21 mouse cellular contexts compared by ENCODE assay signal in genomic region chr11:23185211-23185610, GRCm38 (mm10).
DNase-seq lines count a peak whose midpoint lies in the region; ATAC-seq and TF ChIP-seq lines count a peak whose summit lies in the region.
"Had no signal": no experiment of that assay in that cellular context is flagged by ENCODE, and none has a peak within 500 bp of the region (broad histone marks: within the 10 kb centered on the region; RNA-seq: fewer than 3 reads in every experiment).

No protein-coding gene starts in this region.

- H3K9me3 ChIP-seq in liver, postnatal 0 days (ENCODE audit: low read length), result peaks cover 3% of the 10 kb centered on the region; the same call in 1 of the 2 replicates
- peaks cover 6% of the 10 kb centered on the region for H3K9me3 ChIP-seq in liver, embryonic 12.5 days (replicated peaks)
- H3K9me3 ChIP-seq: neural tube, embryonic 13.5 days had no signal

- no peak for ATAC-seq in liver, postnatal 0 days
- no peak for ATAC-seq in liver, embryonic 12.5 days
- ATAC-seq in cerebellum, adult (ENCODE audit: insufficient number of reproducible peaks, low FRiP score, low TSS enrichment), result no peak

- WGBS in liver, postnatal 0 days (ENCODE audit: insufficient replicate concordance), result 87% methylated on average over 2 of the region's 2 CpGs
- 87% methylated on average over 2 of the region's 2 CpGs for WGBS in liver, embryonic 12.5 days (ENCODE audit: insufficient replicate concordance)

- H3K9ac ChIP-seq in liver, postnatal 0 days (replicated peaks), result no peak overlapping the region
- H3K9ac ChIP-seq in liver, embryonic 12.5 days, result no peak overlapping the region
- H3K9ac ChIP-seq: embryonic facial prominence, embryonic 15.5 days; hindbrain, embryonic 13.5 days; neural tube, embryonic 13.5 days had no signal

- no peak overlapping the region for H3K4me3 ChIP-seq in gastrocnemius, adult 2 months
- H3K4me3 ChIP-seq in liver, postnatal 0 days (ENCODE audit: low read depth, low read length), result no peak overlapping the region
- no peak overlapping the region for H3K4me3 ChIP-seq in liver, embryonic 12.5 days
- H3K4me3 ChIP-seq: embryonic facial prominence, embryonic 15.5 days; forebrain, embryonic 10.5 days; heart, embryonic 10.5 days; hindbrain, embryonic 13.5 days; megakaryocyte, embryonic 14.5 days; neural tube, embryonic 13.5 days had no signal

- H3K27me3 ChIP-seq in liver, postnatal 0 days (ENCODE audit: insufficient read depth, low read length), result no peaks in the 10 kb centered on the region
- no peaks in the 10 kb centered on the region for H3K27me3 ChIP-seq in liver, embryonic 12.5 days (replicated peaks)
- H3K27me3 ChIP-seq in splenic B cell, adult 2 months (ENCODE audit: control insufficient read depth, insufficient read depth, low read length, poor library complexity, severe bottlenecking), result no peaks in the 10 kb centered on the region
- H3K27me3 ChIP-seq: embryonic facial prominence, embryonic 15.5 days; hindbrain, embryonic 13.5 days; megakaryocyte, embryonic 14.5 days; neural tube, embryonic 13.5 days had no signal

- intact Hi-C loops in gastrocnemius, adult 2 months (cut with DNase I), result no loop called here

- H3K4me2 ChIP-seq in liver, postnatal 0 days (ENCODE audit: low read depth, low read length), result no peak overlapping the region
- H3K4me2 ChIP-seq in liver, embryonic 12.5 days, result no peak overlapping the region
- H3K4me2 ChIP-seq: embryonic facial prominence, embryonic 15.5 days; hindbrain, embryonic 13.5 days; neural tube, embryonic 13.5 days had no signal

- H3K4me1 ChIP-seq in liver, postnatal 0 days (ENCODE audit: insufficient read depth), result no peaks in the 10 kb centered on the region
- H3K4me1 ChIP-seq in liver, embryonic 12.5 days, result no peaks in the 10 kb centered on the region
- H3K4me1 ChIP-seq: embryonic facial prominence, embryonic 15.5 days; forebrain, embryonic 10.5 days; heart, embryonic 10.5 days; hindbrain, embryonic 13.5 days; megakaryocyte, embryonic 14.5 days; neural tube, embryonic 13.5 days had no signal

- TF ChIP-seq CTCF in gastrocnemius, adult 2 months (IDR thresholded peaks at IDR 0.05), result peak; percentile 31
- TF ChIP-seq CTCF in liver, postnatal 0 days (IDR thresholded peaks at IDR 0.05; ENCODE audit: low read depth), result peak; percentile 44

- no peak overlapping the region for H3K27ac ChIP-seq in gastrocnemius, adult 2 months
- H3K27ac ChIP-seq in liver, postnatal 0 days (ENCODE audit: low read depth), result no peak overlapping the region
- H3K27ac ChIP-seq in liver, embryonic 12.5 days, result no peak overlapping the region
- H3K27ac ChIP-seq: embryonic facial prominence, embryonic 15.5 days; forebrain, embryonic 10.5 days; heart, embryonic 10.5 days; hindbrain, embryonic 13.5 days; neural tube, embryonic 13.5 days had no signal

- no peak for TF ChIP-seq EP300 in liver, postnatal 0 days (IDR thresholded peaks at IDR 0.05; ENCODE audit: low read depth)

- no peak for DNase-seq in gastrocnemius, adult 2 months
- no peak for DNase-seq in gastrocnemius, postnatal 25 days
- no peak for DNase-seq in liver, postnatal 0 days
- peak; percentile 57 for DNase-seq in ES-CJ7 (ENCODE audit: low read depth, low spot score)
- peak; percentile 8 for DNase-seq in splenic B cell, adult 2 months (ENCODE audit: low read depth, low spot score)
- no peak for DNase-seq in urinary bladder, postnatal 10 days (ENCODE audit: low spot score)
- DNase-seq: cerebellum, postnatal 10 days; embryo, embryonic 11 days; gastrocnemius, postnatal 10 days; heart, postnatal 10 days; kidney, adult 11 months; layer of hippocampus, adult 9-11 months; lung, adult 2 months had no signal

- H3K36me3 ChIP-seq in liver, postnatal 0 days (replicated peaks; ENCODE audit: insufficient read depth, low read length), result no peaks in the 10 kb centered on the region
- no peaks in the 10 kb centered on the region for H3K36me3 ChIP-seq in liver, embryonic 12.5 days
- H3K36me3 ChIP-seq in splenic B cell, adult 2 months (ENCODE audit: control insufficient read depth, insufficient read depth, low read length, poor library complexity, severe bottlenecking), result no peaks in the 10 kb centered on the region
- H3K36me3 ChIP-seq: embryonic facial prominence, embryonic 15.5 days; forebrain, embryonic 10.5 days; heart, embryonic 10.5 days; hindbrain, embryonic 13.5 days; neural tube, embryonic 13.5 days had no signal

Comparison
In these comparisons a context has a peak if more than half of its experiments do, and no peak if none do; other contexts are left out.
1. DNase-seq: peak in ES-CJ7 (single experiment) and splenic B cell, adult 2 months (single experiment); none in gastrocnemius, adult 2 months (single experiment), gastrocnemius, postnatal 25 days (single experiment), liver, postnatal 0 days (single experiment) and urinary bladder, postnatal 10 days (single experiment).